Mouse (Mus musculus) myocyte (in vitro differentiated cells): Measurements from ENCODE around the gene Rbm47. TPM values are rescaled to one million over a fixed set of nuclear protein-coding genes. Genes with fewer than 3 reads are reported as not detected.

Experiments used
- H3K27me3 ChIP-seq: one replicate; pipeline ENCODE4 v1.6.1; 2011; ENCODE audit not compliant: control insufficient read depth, insufficient read depth, insufficient read length
- H3K36me3 ChIP-seq: one replicate; pipeline ENCODE4 v1.6.1; 2011; ENCODE audit not compliant: control insufficient read depth, insufficient read depth
- H3K4me2 ChIP-seq: one replicate; pipeline ENCODE4 v1.6.1; 2011; ENCODE audit warnings: low read depth, control low read depth
- H3K4me3 ChIP-seq: one replicate; pipeline ENCODE4 v1.5.1; 2011; ENCODE audit warnings: mild to moderate bottlenecking, control low read depth, moderate library complexity
- H3K79me2 ChIP-seq: one replicate; pipeline ENCODE4 v1.6.1; 2011; ENCODE audit not compliant: control insufficient read depth, insufficient read depth
- H3ac ChIP-seq: one replicate; pipeline ENCODE4 v1.6.1; 2011; ENCODE audit not compliant: control insufficient read depth, insufficient read length
- CEBPB ChIP-seq: IDR thresholded peaks from 2 replicates; pipeline ENCODE4 v1.6.1; 2011; ENCODE audit warnings: mild to moderate bottlenecking, moderate library complexity; ENCODE audit not compliant: poor library complexity, insufficient read depth, severe bottlenecking
- E2F4 ChIP-seq: IDR thresholded peaks from one replicate; pipeline ENCODE4 v1.6.1; 2011; ENCODE audit warnings: mild to moderate bottlenecking, control low read depth, moderate library complexity; ENCODE audit not compliant: insufficient read depth
- MAX ChIP-seq: IDR thresholded peaks from one replicate; pipeline ENCODE4 v1.6.1; 2011; ENCODE audit warnings: low read depth, mild to moderate bottlenecking, control low read depth
- MYOD1 ChIP-seq, 3 experiments: IDR thresholded peaks; one replicate each; pipeline ENCODE4 v1.6.1; 2011; ENCODE audit warnings: control low read depth in 2 of 3, low read depth in 2 of 3, mild to moderate bottlenecking in 2 of 3, moderate library complexity in 1 of 3; ENCODE audit not compliant: insufficient read length in 2 of 3, control insufficient read depth in 1 of 3
- MYOG ChIP-seq, 3 experiments: IDR thresholded peaks; one replicate each; pipeline ENCODE4 v1.6.1; 2011; ENCODE audit warnings: control low read depth in 2 of 3, low read depth in 2 of 3, mild to moderate bottlenecking in 2 of 3; ENCODE audit not compliant: insufficient read length in 2 of 3, control insufficient read depth in 1 of 3, insufficient read depth in 1 of 3
- POLR2A ChIP-seq: IDR thresholded peaks from one replicate; pipeline ENCODE4 v1.6.1; 2011; ENCODE audit warnings: low read depth, mild to moderate bottlenecking, control low read depth, moderate library complexity; ENCODE audit not compliant: insufficient read length
- POLR2AphosphoS2 ChIP-seq: IDR thresholded peaks from one replicate; pipeline ENCODE4 v1.6.1; 2011; ENCODE audit warnings: low read depth, control low read depth; ENCODE audit not compliant: insufficient read length
- REST ChIP-seq: IDR thresholded peaks from one replicate; pipeline ENCODE4 v1.6.1; 2011; ENCODE audit warnings: mild to moderate bottlenecking, control low read depth, moderate library complexity; ENCODE audit not compliant: insufficient read depth, insufficient read length
- SRF ChIP-seq: IDR thresholded peaks from one replicate; pipeline ENCODE4 v1.6.1; 2011; ENCODE audit warnings: low read depth; ENCODE audit not compliant: control insufficient read depth, insufficient read length
- TCF12 ChIP-seq: IDR thresholded peaks from one replicate; pipeline ENCODE4 v1.6.1; 2011; ENCODE audit warnings: mild to moderate bottlenecking, control low read depth; ENCODE audit not compliant: poor library complexity, insufficient read depth, severe bottlenecking
- TCF3 ChIP-seq: IDR thresholded peaks from one replicate; pipeline ENCODE4 v1.6.1; 2011; ENCODE audit warnings: low read depth, control low read depth; ENCODE audit not compliant: insufficient read length
- USF1 ChIP-seq: IDR thresholded peaks from one replicate; pipeline ENCODE4 v1.6.1; 2011; ENCODE audit warnings: low read depth, mild to moderate bottlenecking, control low read depth, moderate library complexity
- polyA plus RNA-seq: library from polyadenylated mRNA; unstranded; fragments of >200 nt; fragmentation: generic; extraction: Trizol; gene quantifications from one replicate; pipeline ENCODE4 v1.2.1, GENCODE M21; 2012; ENCODE audit warnings: missing spikeins

Gene Rbm47
- polyA plus RNA-seq, 1 experiment = 0.10 TPM

DNA sequence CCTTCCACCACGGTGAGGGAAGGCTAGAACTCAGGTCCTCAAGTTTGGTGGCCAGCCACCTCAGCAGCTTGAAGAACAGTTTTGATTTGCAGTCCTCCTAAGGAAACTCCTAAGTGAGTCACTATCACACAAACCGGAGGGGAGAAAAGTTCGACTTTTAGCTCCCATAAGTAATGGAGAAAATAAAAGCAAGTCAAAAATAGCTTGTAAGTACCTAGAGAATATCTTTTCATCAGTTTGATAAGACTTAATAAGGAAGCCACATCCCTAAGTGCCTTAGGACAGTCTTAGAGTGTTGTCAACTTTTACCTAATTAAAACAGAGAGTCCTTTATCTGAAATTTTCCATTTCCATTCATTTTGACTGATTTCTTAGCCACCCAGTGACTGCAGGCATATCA, 23.3 kb downstream of the Rbm47 start:
- TF ChIP-seq POLR2AphosphoS2 = no peak
- no peak for TF ChIP-seq SRF
- TF ChIP-seq MAX = no peak
- no peak for TF ChIP-seq MYOD1 (IDR thresholded peaks at IDR 0.05; ENCODE audit: control insufficient read depth in 1 of 3, insufficient read length in 2 of 3, low read depth in 2 of 3)
- no peak for TF ChIP-seq REST
- no peak for TF ChIP-seq CEBPB
- Histone ChIP-seq H3ac (no peak overlapping the region), H3K36me3 (no peaks in the 10 kb centered on the region), H3K79me2 (no peaks in the 10 kb centered on the region), H3K27me3 (no peaks in the 10 kb centered on the region), H3K4me2 (no peak overlapping the region), H3K4me3 (no peak overlapping the region)

- no peaks in the 10 kb centered on the region for H3K79me2 ChIP-seq
- no peak overlapping the region for H3ac ChIP-seq
- H3K36me3 ChIP-seq = no peaks in the 10 kb centered on the region
- H3K4me2 ChIP-seq = no peak overlapping the region
- H3K4me3 ChIP-seq = no peak overlapping the region
- no peaks in the 10 kb centered on the region for H3K27me3 ChIP-seq
- TF ChIP-seq USF1 = no peak
- TF ChIP-seq MYOG (IDR thresholded peaks at IDR 0.05; ENCODE audit: control insufficient read depth in 1 of 3, insufficient read depth in 1 of 3, insufficient read length in 2 of 3, low read depth in 2 of 3) = no peak
- TF ChIP-seq SRF = no peak
These were observed 23.8 kb downstream of the Rbm47 start for GRCm38 (mm10) chr5:66149111-66149510.

DNA sequence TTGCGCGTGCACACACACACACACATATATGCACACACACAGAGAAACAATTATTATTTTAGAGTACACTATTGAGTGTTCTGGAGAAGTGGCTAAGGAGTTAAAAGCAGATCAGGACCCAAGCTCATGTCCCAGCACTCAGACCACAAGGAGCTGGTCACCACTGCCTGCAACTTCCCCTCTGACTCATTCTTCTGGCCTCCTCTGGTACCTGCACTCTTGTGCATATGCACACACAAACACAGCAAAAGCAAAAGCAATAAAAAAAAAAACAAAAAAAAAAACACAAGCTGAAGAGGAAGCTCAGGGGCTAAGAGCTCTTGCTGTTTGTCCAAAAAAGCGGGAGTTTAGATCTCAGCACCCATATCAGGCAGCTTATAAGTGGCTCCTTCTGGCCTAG, 25.6 kb downstream of the Rbm47 start:
- TF ChIP-seq REST (no peak), SRF (no peak), MAX (no peak), E2F4 (no peak), POLR2A (no peak), USF1 (no peak), POLR2AphosphoS2 (no peak), MYOG (IDR thresholded peaks at IDR 0.05; ENCODE audit: control insufficient read depth in 1 of 3, insufficient read depth in 1 of 3, insufficient read length in 2 of 3, low read depth in 2 of 3) (no peak), MYOD1 (IDR thresholded peaks at IDR 0.05; ENCODE audit: control insufficient read depth in 1 of 3, insufficient read length in 2 of 3, low read depth in 2 of 3) (no peak), CEBPB (no peak), TCF12 (no peak), TCF3 (no peak)
- no peaks in the 10 kb centered on the region for H3K27me3 ChIP-seq
- H3K4me2 ChIP-seq = no peak overlapping the region
- H3K36me3 ChIP-seq = no peaks in the 10 kb centered on the region
- no peak overlapping the region for H3ac ChIP-seq
- no peaks in the 10 kb centered on the region for H3K79me2 ChIP-seq
- H3K4me3 ChIP-seq = no peak overlapping the region

GRCm38 (mm10) chr5:66145583-66145982, 27.3 kb downstream of the Rbm47 start:
- Histone ChIP-seq H3K36me3 (no peaks in the 10 kb centered on the region), H3K27me3 (no peaks in the 10 kb centered on the region), H3K4me2 (no peak overlapping the region), H3ac (no peak overlapping the region), H3K4me3 (no peak overlapping the region), H3K79me2 (no peaks in the 10 kb centered on the region)
- TF ChIP-seq TCF3 = no peak
- TF ChIP-seq TCF12 = no peak
- TF ChIP-seq E2F4 = no peak
- TF ChIP-seq MAX = no peak
- TF ChIP-seq POLR2A = no peak
- no peak for TF ChIP-seq SRF
- TF ChIP-seq MYOD1 (IDR thresholded peaks at IDR 0.05; ENCODE audit: control insufficient read depth in 1 of 3, insufficient read length in 2 of 3, low read depth in 2 of 3) = no peak
- no peak for TF ChIP-seq MYOG (IDR thresholded peaks at IDR 0.05; ENCODE audit: control insufficient read depth in 1 of 3, insufficient read depth in 1 of 3, insufficient read length in 2 of 3, low read depth in 2 of 3)
- TF ChIP-seq POLR2AphosphoS2 = no peak
- no peak for TF ChIP-seq REST
- TF ChIP-seq CEBPB = no peak
- TF ChIP-seq USF1 = no peak

DNA sequence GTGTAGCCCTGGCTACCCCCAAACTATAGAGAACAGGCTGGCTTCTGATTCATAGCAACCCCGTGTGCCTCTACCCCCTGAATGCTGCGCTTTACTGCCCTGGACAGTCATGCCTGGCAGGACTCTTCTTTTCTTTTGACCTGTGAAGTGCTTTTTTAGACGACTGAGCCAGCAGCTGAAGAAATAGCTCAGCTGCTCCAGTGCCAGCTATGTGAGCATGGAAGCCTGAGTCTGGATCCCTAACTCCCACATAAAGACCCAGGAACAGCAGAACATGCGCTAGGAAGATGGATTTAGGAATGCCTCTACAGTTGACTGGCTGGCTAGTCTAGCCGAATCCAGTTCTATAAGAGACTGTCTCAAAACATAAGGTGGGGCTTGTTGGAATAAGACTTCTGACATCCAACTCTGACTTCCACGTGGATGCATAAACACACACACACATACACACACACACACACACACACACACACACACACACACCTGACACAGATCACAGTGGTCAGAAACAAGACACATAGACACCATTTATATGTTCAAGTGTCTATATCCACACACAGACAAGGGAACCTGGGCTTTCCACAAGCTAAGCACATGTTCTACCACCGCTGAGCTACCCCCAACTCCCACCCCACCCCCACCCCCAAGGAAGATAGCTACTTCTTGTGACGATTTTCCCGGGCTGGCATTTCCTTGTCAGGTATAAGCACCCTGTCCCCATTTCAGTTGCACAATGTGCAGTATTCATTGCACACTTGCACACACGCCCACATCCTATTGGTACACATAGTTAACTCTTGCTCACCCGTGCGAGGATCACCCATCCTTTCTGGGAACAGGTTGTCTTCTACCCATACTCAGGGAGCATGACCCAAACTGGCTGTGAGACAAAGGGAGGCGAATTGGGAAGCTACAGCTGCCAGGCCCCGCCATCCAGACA, 29.6 kb downstream of the Rbm47 start:
- no peak overlapping the region for H3ac ChIP-seq
- no peak overlapping the region for H3K4me2 ChIP-seq
- H3K4me3 ChIP-seq = no peak overlapping the region
- H3K27me3 ChIP-seq = no peaks in the 10 kb centered on the region
- H3K79me2 ChIP-seq = no peaks in the 10 kb centered on the region
- TF ChIP-seq E2F4 (no peak), MYOD1 (IDR thresholded peaks at IDR 0.05; ENCODE audit: control insufficient read depth in 1 of 3, insufficient read length in 2 of 3, low read depth in 2 of 3) (no peak), POLR2A (no peak), MYOG (IDR thresholded peaks at IDR 0.05; ENCODE audit: control insufficient read depth in 1 of 3, insufficient read depth in 1 of 3, insufficient read length in 2 of 3, low read depth in 2 of 3) (no peak), MAX (no peak), REST (no peak), TCF3 (no peak), SRF (no peak), POLR2AphosphoS2 (no peak), USF1 (no peak)
- no peaks in the 10 kb centered on the region for H3K36me3 ChIP-seq
